Mouse (Mus musculus): Measurements from ENCODE around the gene Mtus2.

GRCm38 (mm10) chr5:148069909-148070308 is 112.8 kb downstream of the Mtus2 start:
- TF ChIP-seq CTCF (IDR thresholded peaks at IDR 0.05; ENCODE audit: extremely low read depth, insufficient read depth, insufficient read length, insufficient replicate concordance) (no peak), POLR2A (IDR thresholded peaks at IDR 0.05; ENCODE audit: low read depth, low read length) (no peak)
